Mouse (Mus musculus): ENCODE data around the gene Zfp683. TPM values are rescaled to one million over a fixed set of nuclear protein-coding genes. Genes with fewer than 3 reads are reported as not detected.

The Zfp683 gene
- total RNA-seq, 1 experiment = not detected

DNA sequence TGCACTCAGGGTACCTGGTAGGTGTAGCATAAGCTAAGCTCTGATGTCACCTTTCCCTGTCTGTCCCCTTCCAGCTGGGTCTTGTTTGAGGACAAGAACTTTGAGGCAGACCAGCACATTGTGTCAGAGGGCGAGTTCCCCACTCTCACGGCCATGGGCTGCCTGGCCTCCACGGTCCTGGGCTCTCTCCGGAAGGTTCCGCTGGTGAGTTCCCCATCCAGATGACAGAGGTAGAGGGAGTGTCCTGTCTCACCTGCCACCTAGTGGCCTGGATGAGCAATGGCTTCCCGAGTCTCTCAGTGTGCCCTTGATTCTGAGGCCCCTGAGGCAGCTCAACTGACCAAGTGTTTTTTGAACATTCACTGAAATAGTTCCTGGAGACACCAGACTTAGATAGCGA, 33.8 kb downstream of the Zfp683 start:
- no peak overlapping the region for H3K4me3 ChIP-seq (ENCODE audit: insufficient read depth in 1 of 2, low read depth in 1 of 2, low read length in 2 of 2, poor library complexity in 1 of 2, severe bottlenecking in 1 of 2)
- H3K27ac ChIP-seq (ENCODE audit: insufficient read depth, low read depth, low read length, poor library complexity, severe bottlenecking) = no peak overlapping the region
- H3K4me1 ChIP-seq (ENCODE audit: control insufficient read depth in 2 of 2, insufficient read depth in 2 of 2, low read length in 2 of 2, poor library complexity in 1 of 2) = no peaks in the 10 kb centered on the region
- in situ Hi-C loops (cut with MboI; ENCODE audit: low sequenced_read_pairs in 2 of 2, unreplicated experiment in 2 of 2) = no loop called here
- no peak overlapping the region for H3K9ac ChIP-seq (ENCODE audit: insufficient read depth, low read depth, low read length, poor library complexity, severe bottlenecking)
- H3K9me3 ChIP-seq (ENCODE audit: control insufficient read depth, insufficient read depth, low read depth, low read length) = no peaks in the 10 kb centered on the region
- TF ChIP-seq CHD2 (IDR thresholded peaks at IDR 0.05; ENCODE audit: low read depth, low read length) (no peak), MAFK (IDR thresholded peaks at IDR 0.05; ENCODE audit: insufficient read depth, low read depth, low read length) (no peak), ZC3H11A (IDR thresholded peaks at IDR 0.05; ENCODE audit: borderline replicate concordance, low read depth, low read length) (no peak; the same call in 1 of the 2 replicates), HCFC1 (IDR thresholded peaks at IDR 0.05; ENCODE audit: borderline replicate concordance, insufficient read depth, low read length) (no peak), ZNF384 (IDR thresholded peaks at IDR 0.05; ENCODE audit: low read depth, low read length) (no peak)
- H3K36me3 ChIP-seq (ENCODE audit: control insufficient read depth, insufficient read depth, low read length, poor library complexity, severe bottlenecking) = peaks cover 13% of the 10 kb centered on the region; the same call in 1 of the 2 replicates
- no peak for DNase-seq (ENCODE audit: low read depth, low spot score)

GRCm38 (mm10) chr4:134089029-134089428, 35.4 kb downstream of the Zfp683 start:
- Histone ChIP-seq H3K4me1 (ENCODE audit: control insufficient read depth in 2 of 2, insufficient read depth in 2 of 2, low read length in 2 of 2, poor library complexity in 1 of 2) (no peaks in the 10 kb centered on the region), H3K27ac (ENCODE audit: insufficient read depth, low read depth, low read length, poor library complexity, severe bottlenecking) (no peak overlapping the region), H3K36me3 (ENCODE audit: control insufficient read depth, insufficient read depth, low read length, poor library complexity, severe bottlenecking) (peaks cover 13% of the 10 kb centered on the region; the same call in 1 of the 2 replicates), H3K9ac (ENCODE audit: insufficient read depth, low read depth, low read length, poor library complexity, severe bottlenecking) (no peak overlapping the region), H3K9me3 (ENCODE audit: control insufficient read depth, insufficient read depth, low read depth, low read length) (no peaks in the 10 kb centered on the region), H3K4me3 (ENCODE audit: insufficient read depth in 1 of 2, low read depth in 1 of 2, low read length in 2 of 2, poor library complexity in 1 of 2, severe bottlenecking in 1 of 2) (no peak overlapping the region)
- TF ChIP-seq MAFK (IDR thresholded peaks at IDR 0.05; ENCODE audit: insufficient read depth, low read depth, low read length) (no peak), ZNF384 (IDR thresholded peaks at IDR 0.05; ENCODE audit: low read depth, low read length) (no peak), HCFC1 (IDR thresholded peaks at IDR 0.05; ENCODE audit: borderline replicate concordance, insufficient read depth, low read length) (no peak), CHD2 (IDR thresholded peaks at IDR 0.05; ENCODE audit: low read depth, low read length) (no peak), ZC3H11A (IDR thresholded peaks at IDR 0.05; ENCODE audit: borderline replicate concordance, low read depth, low read length) (no peak)
- in situ Hi-C loops (cut with MboI; ENCODE audit: low sequenced_read_pairs in 2 of 2, unreplicated experiment in 2 of 2) = no loop called here
- no peak for DNase-seq (ENCODE audit: low read depth, low spot score)

GRCm38 (mm10) chr4:134090521-134091224, 37.0 kb downstream of the Zfp683 start:
- Histone ChIP-seq H3K4me3 (ENCODE audit: insufficient read depth in 1 of 2, low read depth in 1 of 2, low read length in 2 of 2, poor library complexity in 1 of 2, severe bottlenecking in 1 of 2) (no peak overlapping the region), H3K9me3 (ENCODE audit: control insufficient read depth, insufficient read depth, low read depth, low read length) (no peaks in the 10 kb centered on the region), H3K9ac (ENCODE audit: insufficient read depth, low read depth, low read length, poor library complexity, severe bottlenecking) (no peak overlapping the region), H3K4me1 (ENCODE audit: control insufficient read depth in 2 of 2, insufficient read depth in 2 of 2, low read length in 2 of 2, poor library complexity in 1 of 2) (no peaks in the 10 kb centered on the region), H3K36me3 (ENCODE audit: control insufficient read depth, insufficient read depth, low read length, poor library complexity, severe bottlenecking) (peaks cover 13% of the 10 kb centered on the region; the same call in 1 of the 2 replicates), H3K27ac (ENCODE audit: insufficient read depth, low read depth, low read length, poor library complexity, severe bottlenecking) (no peak overlapping the region)
- in situ Hi-C loops (cut with MboI; ENCODE audit: low sequenced_read_pairs in 2 of 2, unreplicated experiment in 2 of 2) = no loop called here
- DNase-seq (ENCODE audit: low read depth, low spot score) = no peak
- TF ChIP-seq ZC3H11A (IDR thresholded peaks at IDR 0.05; ENCODE audit: borderline replicate concordance, low read depth, low read length) (no peak), HCFC1 (IDR thresholded peaks at IDR 0.05; ENCODE audit: borderline replicate concordance, insufficient read depth, low read length) (no peak), CHD2 (IDR thresholded peaks at IDR 0.05; ENCODE audit: low read depth, low read length) (no peak)

DNA sequence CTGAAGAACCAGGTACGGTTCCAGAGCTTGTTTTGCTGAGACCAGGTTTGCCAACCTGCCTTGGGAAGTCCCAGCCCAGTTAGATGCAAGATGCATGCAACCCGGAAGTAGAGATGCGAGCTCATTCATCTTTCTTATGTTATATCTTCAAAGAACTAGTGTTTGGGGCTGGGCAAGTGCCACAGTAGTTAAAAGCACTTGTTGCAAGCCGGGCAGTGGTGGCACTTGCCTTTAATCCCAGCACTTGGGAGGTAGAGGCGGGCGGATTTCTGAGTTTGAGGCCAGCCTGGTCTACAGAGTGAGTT, 37.5 kb downstream of the Zfp683 start:
- Histone ChIP-seq H3K9me3 (ENCODE audit: control insufficient read depth, insufficient read depth, low read depth, low read length) (no peaks in the 10 kb centered on the region), H3K27ac (ENCODE audit: insufficient read depth, low read depth, low read length, poor library complexity, severe bottlenecking) (no peak overlapping the region), H3K36me3 (ENCODE audit: control insufficient read depth, insufficient read depth, low read length, poor library complexity, severe bottlenecking) (peaks cover 13% of the 10 kb centered on the region; the same call in 1 of the 2 replicates), H3K9ac (ENCODE audit: insufficient read depth, low read depth, low read length, poor library complexity, severe bottlenecking) (no peak overlapping the region), H3K4me1 (ENCODE audit: control insufficient read depth in 2 of 2, insufficient read depth in 2 of 2, low read length in 2 of 2, poor library complexity in 1 of 2) (no peaks in the 10 kb centered on the region), H3K4me3 (ENCODE audit: insufficient read depth in 1 of 2, low read depth in 1 of 2, low read length in 2 of 2, poor library complexity in 1 of 2, severe bottlenecking in 1 of 2) (no peak overlapping the region)
- in situ Hi-C loops (cut with MboI; ENCODE audit: low sequenced_read_pairs in 2 of 2, unreplicated experiment in 2 of 2) = no loop called here
- TF ChIP-seq ZC3H11A (IDR thresholded peaks at IDR 0.05; ENCODE audit: borderline replicate concordance, low read depth, low read length) (no peak), ZNF384 (IDR thresholded peaks at IDR 0.05; ENCODE audit: low read depth, low read length) (no peak), MAFK (IDR thresholded peaks at IDR 0.05; ENCODE audit: insufficient read depth, low read depth, low read length) (no peak), HCFC1 (IDR thresholded peaks at IDR 0.05; ENCODE audit: borderline replicate concordance, insufficient read depth, low read length) (no peak), CHD2 (IDR thresholded peaks at IDR 0.05; ENCODE audit: low read depth, low read length) (no peak)
- no peak for DNase-seq (ENCODE audit: low read depth, low spot score)

Measured in ES-E14 (cell line).